Mouse (Mus musculus) testis, postnatal 10 days (tissue): ENCODE data around the gene Ninj2.
A peak's percentile ranks its signal among the peaks of the same experiment; 100 is the strongest.

ENCODE experiments used
- DNase-seq: peaks from one replicate; pipeline ENCODE4 v3.0.0; 2021; ENCODE audit warnings: low spot score

Gene Ninj2

GRCm38 (mm10) chr6:120199638-120200394 is 106.7 kb downstream of the Ninj2 start:
- DNase-seq: no peak

GRCm38 (mm10) chr6:120201956-120202355 is 108.8 kb downstream of the Ninj2 start:
- DNase-seq: no peak

- DNase-seq: no peak
Observed at GRCm38 (mm10) chr6:120202406-120202805, 109.3 kb downstream of the Ninj2 start.

GRCm38 (mm10) chr6:120206586-120206985 is 113.4 kb downstream of the Ninj2 start:
- no peak for DNase-seq

GRCm38 (mm10) chr6:120211536-120211935 is 118.4 kb downstream of the Ninj2 start:
- no peak for DNase-seq

- no peak for DNase-seq
Observed at GRCm38 (mm10) chr6:120216702-120217101, 123.6 kb downstream of the Ninj2 start.

- no peak for DNase-seq
Observed at GRCm38 (mm10) chr6:120219281-120219680, 126.1 kb downstream of the Ninj2 start.

GRCm38 (mm10) chr6:120222669-120223068 is 129.5 kb downstream of the Ninj2 start:
- DNase-seq: peak; percentile 82

GRCm38 (mm10) chr6:120225355-120225754 is 132.2 kb downstream of the Ninj2 start:
- no peak for DNase-seq

GRCm38 (mm10) chr6:120227068-120227467 is 133.9 kb downstream of the Ninj2 start:
- DNase-seq: no peak

GRCm38 (mm10) chr6:120229806-120230205 is 136.7 kb downstream of the Ninj2 start:
- DNase-seq: no peak

- DNase-seq: no peak
Observed at GRCm38 (mm10) chr6:120230441-120230840, 137.3 kb downstream of the Ninj2 start.

- DNase-seq: no peak
Observed at GRCm38 (mm10) chr6:120232885-120233284, 139.7 kb downstream of the Ninj2 start.

GRCm38 (mm10) chr6:120235874-120236273 is 142.7 kb downstream of the Ninj2 start:
- DNase-seq: no peak

GRCm38 (mm10) chr6:120240461-120240860 is 147.3 kb downstream of the Ninj2 start:
- no peak for DNase-seq

- DNase-seq: no peak
Observed at GRCm38 (mm10) chr6:120241453-120241852, 148.3 kb downstream of the Ninj2 start.

- DNase-seq: no peak
Observed at GRCm38 (mm10) chr6:120242530-120242929, 149.4 kb downstream of the Ninj2 start.

- no peak for DNase-seq
Observed at GRCm38 (mm10) chr6:120243250-120243649, 150.1 kb downstream of the Ninj2 start.

GRCm38 (mm10) chr6:120246676-120247075 is 153.5 kb downstream of the Ninj2 start:
- DNase-seq: no peak

GRCm38 (mm10) chr6:120249831-120250230 is 156.7 kb downstream of the Ninj2 start:
- DNase-seq: no peak
